Mouse (Mus musculus): ENCODE results near the gene Gp1ba. TPM values are rescaled to one million over a fixed set of nuclear protein-coding genes. Genes with fewer than 3 reads are reported as not detected.
A peak's percentile ranks its signal among the peaks of the same experiment; 100 is the strongest.

Gp1ba gene
- polyA plus RNA-seq, 1 experiment, result 0.04 TPM

GRCm38 (mm10) chr11:70657573-70657972 lies 18.7 kb downstream of the Gp1ba start:
- Histone ChIP-seq H3K4me3 (ENCODE audit: control insufficient read depth, insufficient read depth, low read length) (no peak overlapping the region), H3K36me3 (ENCODE audit: control insufficient read depth, insufficient read depth, low read length) (peaks cover 13% of the 10 kb centered on the region), H3K27ac (ENCODE audit: control insufficient read depth, insufficient read depth, low read length) (peak overlapping the region; percentile 20; the same call in 1 of the 2 replicates), H3K4me1 (replicated peaks; ENCODE audit: control insufficient read depth, insufficient read depth, low read length) (peaks cover 31% of the 10 kb centered on the region), H3K27me3 (ENCODE audit: control insufficient read depth, insufficient read depth, low read length) (no peaks in the 10 kb centered on the region)
- TF ChIP-seq POLR2A (IDR thresholded peaks at IDR 0.05; ENCODE audit: control insufficient read depth, extremely low read depth, insufficient read depth, low read length, poor library complexity), result no peak
- no peak for TF ChIP-seq CTCF (IDR thresholded peaks at IDR 0.05; ENCODE audit: borderline replicate concordance, control insufficient read depth, extremely low read depth, insufficient read depth, low read length, poor library complexity)
- DNase-seq, result peak; percentile 24
- WGBS, result 56% methylated on average over 6 of the region's 6 CpGs

- TF ChIP-seq POLR2A (IDR thresholded peaks at IDR 0.05; ENCODE audit: control insufficient read depth, extremely low read depth, insufficient read depth, low read length, poor library complexity) (no peak), CTCF (IDR thresholded peaks at IDR 0.05; ENCODE audit: borderline replicate concordance, control insufficient read depth, extremely low read depth, insufficient read depth, low read length, poor library complexity) (no peak)
- H3K36me3 ChIP-seq (ENCODE audit: control insufficient read depth, insufficient read depth, low read length), result peaks cover 13% of the 10 kb centered on the region
- no peak for DNase-seq
- no peaks in the 10 kb centered on the region for H3K27me3 ChIP-seq (ENCODE audit: control insufficient read depth, insufficient read depth, low read length)
- H3K4me3 ChIP-seq (ENCODE audit: control insufficient read depth, insufficient read depth, low read length), result no peak overlapping the region
- H3K27ac ChIP-seq (ENCODE audit: control insufficient read depth, insufficient read depth, low read length), result peak overlapping the region; percentile 20; the same call in 1 of the 2 replicates
- H3K4me1 ChIP-seq (replicated peaks; ENCODE audit: control insufficient read depth, insufficient read depth, low read length), result peaks cover 31% of the 10 kb centered on the region
- WGBS, result 84% methylated on average over 9 of the region's 9 CpGs
These were observed 19.1 kb downstream of the Gp1ba start for GRCm38 (mm10) chr11:70657991-70658390.

- no peak overlapping the region for H3K27ac ChIP-seq (ENCODE audit: control insufficient read depth, insufficient read depth, low read length)
- TF ChIP-seq CTCF (IDR thresholded peaks at IDR 0.05; ENCODE audit: borderline replicate concordance, control insufficient read depth, extremely low read depth, insufficient read depth, low read length, poor library complexity) (no peak), POLR2A (IDR thresholded peaks at IDR 0.05; ENCODE audit: control insufficient read depth, extremely low read depth, insufficient read depth, low read length, poor library complexity) (no peak)
- H3K4me1 ChIP-seq (replicated peaks; ENCODE audit: control insufficient read depth, insufficient read depth, low read length), result peaks cover 31% of the 10 kb centered on the region
- DNase-seq, result no peak
- no peaks in the 10 kb centered on the region for H3K27me3 ChIP-seq (ENCODE audit: control insufficient read depth, insufficient read depth, low read length)
- WGBS, result 21% methylated on average over 5 of the region's 5 CpGs
- H3K4me3 ChIP-seq (ENCODE audit: control insufficient read depth, insufficient read depth, low read length), result no peak overlapping the region
- peaks cover 17% of the 10 kb centered on the region for H3K36me3 ChIP-seq (ENCODE audit: control insufficient read depth, insufficient read depth, low read length)
These were observed 19.6 kb downstream of the Gp1ba start for GRCm38 (mm10) chr11:70658521-70658920.

GRCm38 (mm10) chr11:70658942-70659341 lies 20.0 kb downstream of the Gp1ba start:
- Histone ChIP-seq H3K36me3 (ENCODE audit: control insufficient read depth, insufficient read depth, low read length) (peaks cover 21% of the 10 kb centered on the region), H3K27ac (ENCODE audit: control insufficient read depth, insufficient read depth, low read length) (no peak overlapping the region), H3K4me3 (ENCODE audit: control insufficient read depth, insufficient read depth, low read length) (no peak overlapping the region), H3K27me3 (ENCODE audit: control insufficient read depth, insufficient read depth, low read length) (no peaks in the 10 kb centered on the region), H3K4me1 (replicated peaks; ENCODE audit: control insufficient read depth, insufficient read depth, low read length) (peaks cover 31% of the 10 kb centered on the region)
- no peak for TF ChIP-seq CTCF (IDR thresholded peaks at IDR 0.05; ENCODE audit: borderline replicate concordance, control insufficient read depth, extremely low read depth, insufficient read depth, low read length, poor library complexity)
- TF ChIP-seq POLR2A (IDR thresholded peaks at IDR 0.05; ENCODE audit: control insufficient read depth, extremely low read depth, insufficient read depth, low read length, poor library complexity), result no peak
- 90% methylated on average over 8 of the region's 8 CpGs for WGBS
- DNase-seq, result no peak

- no peak overlapping the region for H3K27ac ChIP-seq (ENCODE audit: control insufficient read depth, insufficient read depth, low read length)
- H3K27me3 ChIP-seq (ENCODE audit: control insufficient read depth, insufficient read depth, low read length), result no peaks in the 10 kb centered on the region
- H3K4me3 ChIP-seq (ENCODE audit: control insufficient read depth, insufficient read depth, low read length), result no peak overlapping the region
- H3K36me3 ChIP-seq (ENCODE audit: control insufficient read depth, insufficient read depth, low read length), result peaks cover 34% of the 10 kb centered on the region
- peaks cover 31% of the 10 kb centered on the region for H3K4me1 ChIP-seq (replicated peaks; ENCODE audit: control insufficient read depth, insufficient read depth, low read length)
- no peak for TF ChIP-seq POLR2A (IDR thresholded peaks at IDR 0.05; ENCODE audit: control insufficient read depth, extremely low read depth, insufficient read depth, low read length, poor library complexity)
- TF ChIP-seq CTCF (IDR thresholded peaks at IDR 0.05; ENCODE audit: borderline replicate concordance, control insufficient read depth, extremely low read depth, insufficient read depth, low read length, poor library complexity), result no peak
- no peak for DNase-seq
- 95% methylated on average over 8 of the region's 8 CpGs for WGBS
These were observed 21.6 kb downstream of the Gp1ba start for GRCm38 (mm10) chr11:70660571-70660970.

- TF ChIP-seq CTCF (IDR thresholded peaks at IDR 0.05; ENCODE audit: borderline replicate concordance, control insufficient read depth, extremely low read depth, insufficient read depth, low read length, poor library complexity), result no peak
- TF ChIP-seq POLR2A (IDR thresholded peaks at IDR 0.05; ENCODE audit: control insufficient read depth, extremely low read depth, insufficient read depth, low read length, poor library complexity), result no peak
- WGBS, result 94% methylated on average over 8 of the region's 8 CpGs
- H3K27ac ChIP-seq (ENCODE audit: control insufficient read depth, insufficient read depth, low read length), result no peak overlapping the region
These were observed 24.2 kb downstream of the Gp1ba start for GRCm38 (mm10) chr11:70663101-70663500.

GRCm38 (mm10) chr11:70663957-70664356 lies 25.0 kb downstream of the Gp1ba start:
- 97% methylated on average over 6 of the region's 6 CpGs for WGBS
- Histone ChIP-seq H3K4me1 (replicated peaks; ENCODE audit: control insufficient read depth, insufficient read depth, low read length) (peaks cover 11% of the 10 kb centered on the region), H3K36me3 (ENCODE audit: control insufficient read depth, insufficient read depth, low read length) (peaks cover 34% of the 10 kb centered on the region), H3K27ac (ENCODE audit: control insufficient read depth, insufficient read depth, low read length) (no peak overlapping the region), H3K27me3 (ENCODE audit: control insufficient read depth, insufficient read depth, low read length) (no peaks in the 10 kb centered on the region), H3K4me3 (ENCODE audit: control insufficient read depth, insufficient read depth, low read length) (no peak overlapping the region)
- no peak for DNase-seq
- TF ChIP-seq CTCF (IDR thresholded peaks at IDR 0.05; ENCODE audit: borderline replicate concordance, control insufficient read depth, extremely low read depth, insufficient read depth, low read length, poor library complexity), result no peak
- TF ChIP-seq POLR2A (IDR thresholded peaks at IDR 0.05; ENCODE audit: control insufficient read depth, extremely low read depth, insufficient read depth, low read length, poor library complexity), result no peak

More at GRCm38 (mm10) chr11:70663101-70663500, 24.2 kb downstream of the Gp1ba start:
- Histone ChIP-seq H3K4me1 (replicated peaks; ENCODE audit: control insufficient read depth, insufficient read depth, low read length) (peaks cover 16% of the 10 kb centered on the region), H3K36me3 (ENCODE audit: control insufficient read depth, insufficient read depth, low read length) (peaks cover 34% of the 10 kb centered on the region), H3K4me3 (ENCODE audit: control insufficient read depth, insufficient read depth, low read length) (no peak overlapping the region), H3K27me3 (ENCODE audit: control insufficient read depth, insufficient read depth, low read length) (no peaks in the 10 kb centered on the region)
- DNase-seq, result no peak
